Mouse (Mus musculus) kidney, embryonic 16.5 days (tissue): ENCODE results near the gene Gm44805. TPM values are rescaled to one million over a fixed set of nuclear protein-coding genes. Genes with fewer than 3 reads are reported as not detected.

Source experiments
- ATAC-seq: fragments of 200-750 bp; cut with Nextera tagmentation; 2 replicates; pipeline ENCODE4 v1.8.0; 2017; ENCODE audit warnings: moderate TSS enrichment; ENCODE audit not compliant: low FRiP score, low TSS enrichment
- H3K27ac ChIP-seq: fragments of 300-500 bp; sonication (generic); 2 replicates; pipeline ENCODE4 v1.5.1; 2014; ENCODE audit warnings: low read length
- H3K27me3 ChIP-seq: fragments of 300-500 bp; sonication (generic); 2 replicates; pipeline ENCODE4 v1.6.1; 2014; ENCODE audit warnings: low read length, control low read depth, mixed read lengths; ENCODE audit not compliant: insufficient read depth
- H3K36me3 ChIP-seq: fragments of 300-500 bp; sonication (generic); 2 replicates; pipeline ENCODE4 v1.6.1; 2014; ENCODE audit warnings: low read length, control low read depth, mixed read lengths; ENCODE audit not compliant: insufficient read depth
- H3K4me1 ChIP-seq: fragments of 300-500 bp; sonication (generic); 2 replicates; pipeline ENCODE4 v1.6.1; 2014; ENCODE audit warnings: low read length, control low read depth, mixed read lengths; ENCODE audit not compliant: insufficient read depth
- H3K4me2 ChIP-seq: fragments of 300-500 bp; sonication (generic); replicated peaks from 2 replicates; pipeline ENCODE4 v1.6.1; 2014; ENCODE audit warnings: low read depth, low read length
- H3K4me3 ChIP-seq: fragments of 300-500 bp; sonication (generic); 2 replicates; pipeline ENCODE4 v1.5.1; 2014; ENCODE audit warnings: mild to moderate bottlenecking, low read length
- H3K9ac ChIP-seq: fragments of 300-500 bp; sonication (generic); replicated peaks from 2 replicates; pipeline ENCODE4 v1.6.1; 2014; ENCODE audit warnings: low read length
- H3K9me3 ChIP-seq: fragments of 300-500 bp; sonication (generic); 2 replicates; pipeline ENCODE4 v1.6.1; 2016; ENCODE audit warnings: low read length, control low read depth
- WGBS: fragments of 180-500 bp; shearing (Covaris S2); extraction: QIAGEN DNeasy Blood & Tissue Kit; methylation state at CpG from one replicate; pipeline ENCODE4 v1.1.7; 2014; 5-methylcytosine and 5-hydroxymethylcytosine counted together
- polyA plus RNA-seq: library from polyadenylated mRNA; unstranded; fragments of >200 nt; fragmentation: Nextera tagmentation; extraction: Ambion mirVana; gene quantifications from 2 replicates; pipeline ENCODE4 v1.2.1, GENCODE M21; 2015

Gene Gm44805
- polyA plus RNA-seq, 1 experiment from 2014 or later: not detected

DNA sequence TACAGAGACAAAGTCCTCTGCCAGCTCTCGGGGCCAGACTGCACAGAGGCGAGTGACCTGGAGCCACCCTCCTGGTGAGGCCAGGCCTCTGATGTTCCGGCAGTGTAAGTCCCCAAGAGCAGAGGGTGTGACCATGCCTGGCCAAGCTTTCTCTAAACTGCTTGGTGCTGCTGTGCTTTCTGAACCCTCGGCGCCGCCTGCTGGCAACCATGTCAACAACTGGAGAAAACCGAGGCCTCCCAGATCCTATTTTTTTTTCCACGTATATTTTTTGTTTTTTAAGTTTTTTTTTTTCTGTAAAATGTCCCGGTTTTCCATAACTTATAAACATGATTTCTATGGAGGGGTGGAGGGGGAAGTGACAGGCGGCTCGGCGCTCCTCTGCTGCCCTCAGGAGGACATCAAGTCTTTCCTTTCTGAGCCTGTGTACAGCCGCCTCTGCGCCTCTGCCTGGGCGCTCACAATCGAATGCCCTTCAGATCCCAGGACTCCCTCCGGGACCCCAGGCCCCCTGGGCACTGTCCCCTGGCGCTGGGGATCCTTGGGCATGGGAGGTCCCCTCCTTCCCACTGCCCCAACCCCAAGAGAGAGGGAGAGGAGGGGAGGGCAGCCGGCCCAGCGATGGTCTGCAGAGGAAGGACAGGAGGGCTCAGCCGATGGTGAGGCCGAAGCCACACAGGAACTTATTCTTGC lies 20.0 kb upstream of the Gm44805 start:
- no peaks in the 10 kb centered on the region for H3K27me3 ChIP-seq
- peak; percentile 86 for ATAC-seq
- H3K9ac ChIP-seq: peak overlapping the region; percentile 23

DNA sequence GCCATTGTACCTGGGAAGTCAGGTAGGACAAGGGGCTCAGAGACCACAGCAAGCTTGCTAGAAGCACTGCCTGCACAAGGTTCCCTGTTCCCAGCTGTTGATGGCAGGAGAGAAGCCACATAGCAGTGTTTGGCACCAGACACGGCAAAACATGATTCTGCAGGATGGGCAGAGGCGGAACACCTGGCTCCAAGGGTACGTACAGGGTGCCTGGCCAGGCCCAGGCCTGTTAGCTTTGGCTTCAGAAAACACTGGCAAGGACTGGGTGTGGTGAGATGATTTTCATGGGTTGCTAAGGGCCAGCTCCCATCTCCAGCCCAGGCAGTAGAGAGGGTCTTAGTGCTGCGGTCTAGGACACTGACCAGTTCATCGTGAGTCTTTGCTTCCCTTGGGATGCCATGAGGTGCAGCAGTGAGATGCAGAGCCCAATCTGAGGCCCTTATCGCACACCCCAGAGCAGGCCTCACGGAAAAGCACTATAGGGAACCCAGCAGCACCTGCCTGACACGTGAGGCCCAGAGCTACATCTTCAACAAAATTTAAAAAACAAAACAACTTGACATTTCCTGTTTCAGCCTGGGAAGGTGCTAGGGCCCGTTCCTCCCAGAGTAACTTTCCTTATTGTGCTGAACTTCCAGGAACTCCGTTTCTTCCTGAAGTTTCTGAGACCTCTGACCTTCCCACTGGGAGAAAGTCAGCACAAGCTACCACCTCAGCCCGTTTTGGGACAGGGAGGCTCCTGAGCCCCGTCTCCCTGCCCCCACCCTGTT lies 19.3 kb upstream of the Gm44805 start:
- Histone ChIP-seq H3K4me2 (no peak overlapping the region), H3K27ac (peak overlapping the region; percentile 54), H3K9ac (no peak overlapping the region; the same call in 1 of the 2 replicates), H3K36me3 (peaks cover 30% of the 10 kb centered on the region), H3K4me3 (no peak overlapping the region), H3K9me3 (no peaks in the 10 kb centered on the region), H3K4me1 (peaks cover 25% of the 10 kb centered on the region), H3K27me3 (no peaks in the 10 kb centered on the region)
- WGBS: 62% methylated on average over 12 of the region's 12 CpGs
- ATAC-seq: no peak

More for the DNA sequence above, 20.0 kb upstream of the Gm44805 start:
- no peak overlapping the region for H3K4me3 ChIP-seq
- 31% methylated on average over 22 of the region's 22 CpGs for WGBS
- no peak overlapping the region for H3K4me2 ChIP-seq
- H3K36me3 ChIP-seq: peaks cover 32% of the 10 kb centered on the region
- H3K9me3 ChIP-seq: no peaks in the 10 kb centered on the region
- H3K4me1 ChIP-seq: peaks cover 25% of the 10 kb centered on the region
- H3K27ac ChIP-seq: peak overlapping the region; percentile 65

DNA sequence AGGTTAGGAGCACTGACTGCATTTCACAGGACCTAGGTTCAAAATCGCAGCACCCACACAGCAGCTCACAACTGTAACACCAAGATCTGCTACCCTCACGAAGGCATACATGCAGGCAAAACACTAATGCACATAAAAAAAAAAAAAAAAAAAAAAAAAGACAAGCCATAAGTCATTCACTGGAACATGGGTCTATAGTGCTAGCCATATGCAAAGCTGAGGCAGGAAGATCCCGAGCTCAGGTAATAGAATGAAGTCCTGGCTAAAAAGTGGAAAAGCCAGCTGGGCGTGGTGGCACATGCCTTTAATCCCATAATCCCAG lies 18.6 kb upstream of the Gm44805 start:
- H3K27ac ChIP-seq: no peak overlapping the region
- H3K9ac ChIP-seq: no peak overlapping the region
- no peaks in the 10 kb centered on the region for H3K27me3 ChIP-seq
- no peak overlapping the region for H3K4me2 ChIP-seq
- H3K4me1 ChIP-seq: peaks cover 28% of the 10 kb centered on the region
- H3K4me3 ChIP-seq: no peak overlapping the region
- H3K9me3 ChIP-seq: no peaks in the 10 kb centered on the region
- 78% methylated on average over 4 of the region's 4 CpGs for WGBS
- H3K36me3 ChIP-seq: peaks cover 25% of the 10 kb centered on the region
- ATAC-seq: no peak

DNA sequence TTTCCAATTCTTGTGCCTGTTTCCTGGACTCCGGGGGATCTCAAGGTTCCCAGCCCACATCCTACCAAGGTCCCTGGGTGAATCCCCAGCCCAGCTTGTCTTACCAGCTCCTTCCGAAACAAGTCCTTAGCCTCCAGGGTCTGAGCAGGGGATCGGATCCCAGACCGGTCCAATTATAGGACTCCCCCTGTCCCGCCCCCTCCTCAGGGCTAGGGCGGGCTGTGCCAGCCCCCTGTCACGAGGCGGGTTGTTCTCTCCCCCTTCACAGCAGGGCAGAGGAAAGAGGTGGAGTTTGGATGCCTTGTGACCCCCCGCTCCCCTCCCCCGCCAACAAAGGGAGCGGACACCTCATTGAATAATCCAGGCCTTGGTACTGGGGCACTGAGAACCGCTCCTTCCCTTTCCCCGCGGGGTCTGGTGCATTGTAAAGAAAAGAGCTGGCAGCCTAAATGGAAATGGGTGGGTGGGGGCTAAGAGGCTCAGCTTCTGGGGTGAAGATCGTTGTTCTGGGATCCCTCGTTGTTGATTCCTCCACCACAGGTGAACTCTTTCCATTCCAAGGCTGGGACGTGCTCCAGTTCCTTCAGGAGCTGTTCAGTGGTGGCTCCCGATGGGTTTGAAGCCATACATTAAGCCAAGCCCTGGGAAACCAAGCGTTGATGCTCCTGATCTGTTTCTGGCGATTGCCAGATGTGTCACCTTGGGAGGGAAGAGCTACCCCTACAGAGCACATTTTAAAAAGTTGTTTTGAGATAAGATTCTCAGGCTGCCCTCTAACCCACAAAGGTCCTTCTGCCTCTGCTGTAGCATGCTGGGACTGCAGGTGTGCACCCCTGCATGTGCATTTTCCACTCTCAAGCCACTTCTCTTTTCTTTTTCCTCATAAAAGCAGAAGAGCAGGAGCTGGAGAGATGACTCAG lies 17.9 kb upstream of the Gm44805 start, which contains the start of gene Apoe:
TSS of gene Apoe (minus strand) at position 282 of the 920 bp plus-strand sequence.
- Histone ChIP-seq H3K27ac (peak within 1 kb of the TSS; percentile 48; the same call in 1 of the 2 replicates), H3K36me3 (peaks cover 20% of the 10 kb centered on the region), H3K9me3 (no peaks in the 10 kb centered on the region), H3K4me2 (peak within 1 kb of the TSS; percentile 60), H3K9ac (peak within 1 kb of the TSS; percentile 63), H3K4me3 (peak within 1 kb of the TSS; percentile 44), H3K27me3 (no peaks in the 10 kb centered on the region), H3K4me1 (peaks cover 28% of the 10 kb centered on the region)
- 2% methylated on average over 20 of the region's 20 CpGs for WGBS
- peak; percentile 47 for ATAC-seq

DNA sequence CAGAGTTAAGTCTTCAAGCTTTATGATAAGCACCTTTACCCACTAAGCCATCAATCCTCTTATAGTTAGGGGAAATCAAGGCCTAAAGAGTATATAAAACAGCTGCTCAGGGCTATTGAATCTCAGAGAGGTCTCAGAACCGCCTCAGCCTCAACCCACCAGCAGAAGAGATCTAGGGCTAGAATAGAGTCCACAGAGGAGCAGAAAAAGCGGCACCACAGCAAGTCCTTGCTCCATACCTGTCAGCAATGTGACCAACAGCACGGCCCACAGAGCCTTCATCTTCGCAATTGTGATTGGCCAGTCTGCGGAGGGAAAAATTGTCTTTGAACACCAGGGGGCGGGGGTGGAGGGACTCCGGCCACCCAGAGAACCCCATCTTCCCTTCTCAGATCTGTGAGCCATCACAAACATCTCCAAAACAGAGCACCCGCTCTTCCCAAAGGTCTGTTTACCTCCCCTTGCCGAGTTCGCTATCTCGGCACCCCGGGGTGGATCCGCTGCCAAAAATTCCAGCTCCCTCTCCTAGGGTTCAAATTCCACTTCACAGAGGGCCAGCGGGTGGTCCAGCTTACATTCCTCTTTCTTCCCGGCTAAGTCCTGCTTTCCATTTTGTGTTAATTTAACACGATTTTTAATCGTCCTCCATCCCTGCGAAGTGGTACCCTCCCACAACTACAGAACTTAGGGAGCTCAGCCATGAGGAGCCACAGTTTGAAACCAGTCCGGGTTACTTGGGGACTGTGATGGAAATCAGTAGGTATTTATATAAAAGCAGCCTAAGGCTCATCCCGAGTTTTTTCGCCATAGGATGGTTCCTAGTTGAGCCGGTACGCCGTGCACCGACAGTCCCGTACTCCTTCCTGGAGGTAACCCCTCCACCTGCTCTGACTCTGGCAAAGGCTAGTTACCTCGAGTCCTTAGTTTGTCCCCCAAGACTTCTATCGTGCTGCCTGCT lies 17.0 kb upstream of the Gm44805 start:
- H3K4me3 ChIP-seq: peak overlapping the region; percentile 44

DNA sequence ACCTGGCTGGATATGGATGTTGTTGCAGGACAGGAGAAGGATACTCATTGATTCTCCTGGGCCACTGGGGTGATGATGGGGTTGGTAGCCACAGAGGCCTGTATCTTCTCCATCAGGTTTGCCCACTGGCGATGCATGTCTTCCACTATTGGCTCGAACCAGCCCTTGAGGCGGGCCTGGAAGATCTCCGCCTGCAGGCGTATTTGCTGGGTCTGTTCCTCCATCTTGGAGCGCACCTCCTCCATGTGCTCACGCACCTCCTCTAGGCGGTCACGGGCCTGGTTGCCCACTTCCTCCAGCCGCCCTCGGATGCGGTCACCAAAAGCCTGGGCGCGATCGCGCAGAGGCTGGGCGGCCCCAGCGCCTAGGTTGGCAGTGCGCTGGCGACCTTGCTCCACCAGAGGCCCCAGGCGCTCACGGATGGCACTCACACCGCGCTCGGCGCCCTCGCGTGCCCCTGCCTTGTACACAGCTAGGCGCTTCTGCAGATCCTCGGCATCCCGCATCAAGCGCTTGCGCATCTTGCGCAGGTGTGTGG lies 15.2 kb upstream of the Gm44805 start:
- no peak overlapping the region for H3K27ac ChIP-seq
- no peaks in the 10 kb centered on the region for H3K9me3 ChIP-seq
- no peak for ATAC-seq
- WGBS: 97% methylated on average over 34 of the region's 34 CpGs
- no peak overlapping the region for H3K4me3 ChIP-seq
- H3K36me3 ChIP-seq: no peaks in the 10 kb centered on the region; the same call in 1 of the 2 replicates
- H3K9ac ChIP-seq: no peak overlapping the region
- no peak overlapping the region for H3K4me2 ChIP-seq
- no peaks in the 10 kb centered on the region for H3K27me3 ChIP-seq
- H3K4me1 ChIP-seq: peaks cover 46% of the 10 kb centered on the region

More for the DNA sequence above, 17.0 kb upstream of the Gm44805 start:
- Histone ChIP-seq H3K9ac (peak overlapping the region; percentile 63), H3K9me3 (no peaks in the 10 kb centered on the region), H3K27me3 (no peaks in the 10 kb centered on the region), H3K4me1 (peaks cover 31% of the 10 kb centered on the region), H3K27ac (peak overlapping the region; percentile 48; the same call in 1 of the 2 replicates), H3K36me3 (peaks cover 13% of the 10 kb centered on the region), H3K4me2 (peak overlapping the region; percentile 60)
- WGBS: 2% methylated on average over 28 of the region's 28 CpGs
- no peak for ATAC-seq

DNA sequence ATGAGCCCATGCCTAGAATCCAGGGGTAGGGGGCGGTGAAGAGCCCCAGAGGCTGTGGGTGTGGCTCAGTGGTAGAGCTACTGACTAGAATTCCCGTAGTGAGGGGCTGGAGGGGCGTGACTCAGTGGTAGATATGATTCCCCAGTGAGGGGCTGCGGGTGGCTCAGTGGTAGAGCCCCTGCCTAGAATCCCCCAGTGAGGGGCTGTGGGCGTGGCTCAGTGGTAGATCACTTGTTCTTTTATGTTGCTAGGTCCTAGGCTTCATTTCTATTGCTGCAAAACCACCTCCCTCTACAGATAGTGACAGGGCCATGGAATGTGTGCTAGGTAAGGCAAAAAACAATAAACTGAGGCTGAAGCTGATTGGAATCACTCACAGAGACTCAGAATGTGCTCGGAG lies 14.7 kb upstream of the Gm44805 start:
- no peaks in the 10 kb centered on the region for H3K9me3 ChIP-seq
- H3K27me3 ChIP-seq: no peaks in the 10 kb centered on the region
- ATAC-seq: no peak
- H3K4me3 ChIP-seq: no peak overlapping the region
- WGBS: 84% methylated on average over 6 of the region's 6 CpGs
- no peaks in the 10 kb centered on the region; the same call in 1 of the 2 replicates for H3K36me3 ChIP-seq
- H3K27ac ChIP-seq: no peak overlapping the region
- H3K4me1 ChIP-seq: peaks cover 44% of the 10 kb centered on the region
- no peak overlapping the region for H3K4me2 ChIP-seq
- H3K9ac ChIP-seq: no peak overlapping the region

DNA sequence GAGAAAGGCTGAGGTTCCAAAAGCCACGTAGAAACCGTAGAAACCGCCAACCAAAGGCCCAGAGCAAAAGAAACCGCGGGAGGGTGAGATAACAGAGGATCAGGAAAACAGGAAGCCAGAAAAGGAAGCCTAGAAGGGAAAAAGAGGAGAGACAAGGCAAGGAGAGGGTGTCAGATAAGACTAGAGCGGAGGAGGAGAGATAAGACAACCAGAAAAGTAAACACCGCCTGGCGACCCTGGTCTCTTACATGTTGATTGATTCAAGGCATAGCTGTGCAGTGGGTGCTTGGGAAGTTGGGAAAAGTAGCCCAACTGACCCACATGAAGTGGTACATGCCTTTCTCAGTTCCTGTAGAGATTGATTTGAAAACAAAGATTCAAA lies 14.0 kb upstream of the Gm44805 start:
- 31% methylated on average over 8 of the region's 8 CpGs for WGBS
- no peaks in the 10 kb centered on the region for H3K27me3 ChIP-seq
- H3K9me3 ChIP-seq: no peaks in the 10 kb centered on the region
- 0 out of 2 replicates have a peak overlapping the region, but pooled peaks have one; percentile 25 for H3K9ac ChIP-seq
- peaks cover 39% of the 10 kb centered on the region for H3K4me1 ChIP-seq
- H3K27ac ChIP-seq: no peak overlapping the region
- no peaks in the 10 kb centered on the region; the same call in 1 of the 2 replicates for H3K36me3 ChIP-seq
- no peak overlapping the region for H3K4me2 ChIP-seq
- ATAC-seq: no peak
- H3K4me3 ChIP-seq: no peak overlapping the region
